ENCODE assay signal across 13 mouse cellular contexts in the genomic region with DNA sequence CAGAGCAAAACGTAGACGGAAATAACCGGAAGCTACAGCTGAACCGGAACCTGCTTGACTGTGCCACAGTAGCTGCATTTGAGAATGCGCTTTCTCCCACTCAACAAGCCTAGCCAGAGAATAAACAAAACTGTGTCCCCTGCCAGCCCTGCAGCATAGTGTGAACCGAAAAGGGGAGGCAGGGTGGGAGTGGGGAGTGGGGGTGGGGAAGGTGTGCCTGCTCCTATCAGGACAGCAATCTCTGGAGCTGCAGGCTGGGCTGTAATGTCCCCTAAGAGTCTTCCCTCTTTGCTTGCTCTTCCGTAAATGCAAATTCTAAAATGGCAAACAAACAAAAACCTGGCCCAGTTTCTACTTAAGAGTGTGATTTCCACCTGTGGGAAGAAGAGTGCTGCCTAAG.
A peak's percentile ranks its signal among the peaks of the same experiment; 100 is the strongest.
DNase-seq lines count a peak whose midpoint lies in the region; ATAC-seq and TF ChIP-seq lines count a peak whose summit lies in the region.
"Had no signal": no experiment of that assay in that cellular context is flagged by ENCODE, and none has a peak within 500 bp of the region (broad histone marks: within the 10 kb centered on the region; RNA-seq: fewer than 3 reads in every experiment).

No protein-coding gene starts in this region.

- no peak for DNase-seq in heart, embryonic 10.5 days (ENCODE audit: low spot score)
- no peak for DNase-seq in heart, adult 18-20 months
- DNase-seq in lung, postnatal 0 days (ENCODE audit: low spot score), result peak; percentile 39
- DNase-seq in lung, adult 18-20 months, result no peak
- DNase-seq in embryonic facial prominence, embryonic 10.5 days (ENCODE audit: low spot score), result peak; percentile 11
- no peak for DNase-seq in retina, embryonic 14.5 days (ENCODE audit: low spot score)
- DNase-seq: adrenal gland, postnatal 25 days; heart, postnatal 4 days; right cerebral cortex, postnatal 25 days had no signal

- H3K9me3 ChIP-seq in heart, embryonic 10.5 days, result no peaks in the 10 kb centered on the region
- H3K9me3 ChIP-seq in lung, postnatal 0 days (ENCODE audit: low read length), result no peaks in the 10 kb centered on the region
- no peaks in the 10 kb centered on the region for H3K9me3 ChIP-seq in embryonic facial prominence, embryonic 10.5 days
- H3K9me3 ChIP-seq in liver, embryonic 16.5 days (replicated peaks; ENCODE audit: control insufficient read depth, low read length), result no peaks in the 10 kb centered on the region
- H3K9me3 ChIP-seq: midbrain, embryonic 12.5 days had no signal

- H3K4me2 ChIP-seq in lung, postnatal 0 days (replicated peaks; ENCODE audit: low read depth, low read length), result peak overlapping the region; percentile 19; the same call in 1 of the 2 replicates
- H3K4me2 ChIP-seq in liver, embryonic 16.5 days (ENCODE audit: low read depth, low read length), result peak overlapping the region; percentile 24
- H3K4me2 ChIP-seq: heart, embryonic 11.5 days; midbrain, embryonic 12.5 days had no signal

- TF ChIP-seq CTCF in lung, postnatal 0 days (IDR thresholded peaks at IDR 0.05), result no peak

- peak; percentile 28 for ATAC-seq in lung, postnatal 0 days
- no peak for ATAC-seq in liver, embryonic 16.5 days (ENCODE audit: low read depth)
- no peak for ATAC-seq in cerebellum, adult (ENCODE audit: insufficient number of reproducible peaks, low FRiP score, low TSS enrichment)

- H3K27ac ChIP-seq in heart, embryonic 10.5 days, result peak overlapping the region; percentile 47
- H3K27ac ChIP-seq in lung, postnatal 0 days (ENCODE audit: low read length), result peak overlapping the region; percentile 57; the same call in 1 of the 2 replicates
- no peak overlapping the region; the same call in 1 of the 2 replicates for H3K27ac ChIP-seq in embryonic facial prominence, embryonic 10.5 days (replicated peaks)
- no peak overlapping the region for H3K27ac ChIP-seq in liver, embryonic 16.5 days (ENCODE audit: low read length)
- H3K27ac ChIP-seq: midbrain, embryonic 12.5 days had no signal

- no peak overlapping the region for H3K9ac ChIP-seq in lung, postnatal 0 days (replicated peaks; ENCODE audit: low read depth)
- no peak overlapping the region for H3K9ac ChIP-seq in liver, embryonic 16.5 days (ENCODE audit: low read depth, low read length)
- H3K9ac ChIP-seq: midbrain, embryonic 12.5 days had no signal

- TF ChIP-seq EP300 in lung, postnatal 0 days (IDR thresholded peaks at IDR 0.05), result no peak

- WGBS in heart, embryonic 10.5 days, result 31% methylated on average over 7 of the region's 7 CpGs
- 4% methylated on average over 7 of the region's 7 CpGs for WGBS in lung, postnatal 0 days
- WGBS in embryonic facial prominence, embryonic 10.5 days, result 52% methylated on average over 7 of the region's 7 CpGs
- WGBS in liver, embryonic 16.5 days (ENCODE audit: insufficient replicate concordance), result 23% methylated on average over 7 of the region's 7 CpGs

- no peaks in the 10 kb centered on the region for H3K27me3 ChIP-seq in heart, embryonic 10.5 days (ENCODE audit: insufficient read depth, poor library complexity, severe bottlenecking)
- H3K27me3 ChIP-seq in lung, postnatal 0 days (replicated peaks; ENCODE audit: insufficient read depth, low read length), result no peaks in the 10 kb centered on the region
- no peaks in the 10 kb centered on the region for H3K27me3 ChIP-seq in embryonic facial prominence, embryonic 10.5 days (replicated peaks; ENCODE audit: low read depth, poor library complexity, severe bottlenecking)
- no peaks in the 10 kb centered on the region for H3K27me3 ChIP-seq in liver, embryonic 16.5 days (ENCODE audit: control insufficient read depth, insufficient read depth, low read depth, low read length)
- H3K27me3 ChIP-seq: midbrain, embryonic 12.5 days had no signal

- no peak overlapping the region for H3K4me3 ChIP-seq in heart, embryonic 10.5 days
- H3K4me3 ChIP-seq in lung, postnatal 0 days (ENCODE audit: low read depth, low read length), result no peak overlapping the region
- no peak overlapping the region for H3K4me3 ChIP-seq in embryonic facial prominence, embryonic 10.5 days
- no peak overlapping the region for H3K4me3 ChIP-seq in liver, embryonic 16.5 days (ENCODE audit: low read depth, low read length)
- H3K4me3 ChIP-seq: midbrain, embryonic 12.5 days had no signal

- no peaks in the 10 kb centered on the region for H3K36me3 ChIP-seq in heart, embryonic 10.5 days
- no peaks in the 10 kb centered on the region for H3K36me3 ChIP-seq in lung, postnatal 0 days (ENCODE audit: insufficient read depth, low read length)
- no peaks in the 10 kb centered on the region for H3K36me3 ChIP-seq in embryonic facial prominence, embryonic 10.5 days (replicated peaks)
- no peaks in the 10 kb centered on the region for H3K36me3 ChIP-seq in liver, embryonic 16.5 days (ENCODE audit: control insufficient read depth, insufficient read depth)
- H3K36me3 ChIP-seq: midbrain, embryonic 12.5 days had no signal

- H3K4me1 ChIP-seq in heart, embryonic 10.5 days, result peaks cover 15% of the 10 kb centered on the region
- H3K4me1 ChIP-seq in lung, postnatal 0 days (ENCODE audit: insufficient read depth, low read depth, low read length), result peaks cover 17% of the 10 kb centered on the region
- peaks cover 14% of the 10 kb centered on the region for H3K4me1 ChIP-seq in embryonic facial prominence, embryonic 10.5 days
- H3K4me1 ChIP-seq in liver, embryonic 16.5 days (ENCODE audit: control insufficient read depth, low read depth, low read length), result no peaks in the 10 kb centered on the region; the same call in 1 of the 2 replicates

Comparison
In these comparisons a context has a peak if more than half of its experiments do, and no peak if none do; other contexts are left out.
1. DNase-seq: peak in lung, postnatal 0 days (single experiment) and embryonic facial prominence, embryonic 10.5 days (single experiment); none in heart, embryonic 10.5 days (single experiment), heart, adult 18-20 months (0 of 2), lung, adult 18-20 months (0 of 2) and retina, embryonic 14.5 days (single experiment).
2. H3K27ac ChIP-seq: peak in heart, embryonic 10.5 days (single experiment) and lung, postnatal 0 days (single experiment); none in embryonic facial prominence, embryonic 10.5 days (single experiment) and liver, embryonic 16.5 days (single experiment).